Mouse (Mus musculus) thymus, postnatal 0 days (tissue): ENCODE results near the gene Ireb2. TPM values are rescaled to one million over a fixed set of nuclear protein-coding genes. Genes with fewer than 3 reads are reported as not detected.

ENCODE experiments used
- polyA plus RNA-seq: library from polyadenylated mRNA; unstranded; fragments of >200 nt; fragmentation: Nextera tagmentation; extraction: Ambion mirVana; gene quantifications from 2 replicates; pipeline ENCODE4 v1.2.1, GENCODE M21; 2015

Ireb2 gene
- polyA plus RNA-seq, 1 experiment from 2014 or later: 20.7 TPM

Other genes starting within 250 kb of the Ireb2 start
- gene Acsbg1, start 201.9 kb upstream of the Ireb2 start, polyA plus RNA-seq: 1.6 and 1.7 TPM in 2 replicates
- 2.9 and 3.1 TPM in 2 replicates for gene Dnaja4, start 164.9 kb upstream of the Ireb2 start, polyA plus RNA-seq
- gene Wdr61, start 129.3 kb upstream of the Ireb2 start, polyA plus RNA-seq: 154 and 174 TPM in 2 replicates
- 7.8 and 8.1 TPM in 2 replicates for gene Crabp1, start 99.0 kb upstream of the Ireb2 start, polyA plus RNA-seq
- 0.37 and 0.59 TPM in 2 replicates for gene Hykk, start 53.5 kb downstream of the Ireb2 start, polyA plus RNA-seq
- 335 and 346 TPM in 2 replicates for gene Psma4, start 87.0 kb downstream of the Ireb2 start, polyA plus RNA-seq
- 0.57 and 1.1 TPM in 2 replicates for gene AY074887, start 87.2 kb downstream of the Ireb2 start, polyA plus RNA-seq
- 0.38 and 0.44 TPM in 2 replicates for gene Chrna5, start 117.1 kb downstream of the Ireb2 start, polyA plus RNA-seq
- gene Chrna3, start 162.8 kb downstream of the Ireb2 start, polyA plus RNA-seq: 0.03 and 0.08 TPM in 2 replicates
- gene Chrnb4, start 185.0 kb downstream of the Ireb2 start, polyA plus RNA-seq: 0.07 and 0.09 TPM in 2 replicates